Mouse (Mus musculus) megakaryocyte-erythroid progenitor cell, adult 5-6 weeks (primary cell): ENCODE data around the gene Col5a1. TPM values are rescaled to one million over a fixed set of nuclear protein-coding genes. Genes with fewer than 3 reads are reported as not detected.
A peak's percentile ranks its signal among the peaks of the same experiment; 100 is the strongest.

Experiments
- ATAC-seq: replicated peaks from 2 replicates; pipeline ENCODE4 v1.8.0; 2016; ENCODE audit warnings: mild to moderate bottlenecking, inconsistent platforms; ENCODE audit not compliant: severe bottlenecking, poor library complexity, low FRiP score, low TSS enrichment
- total RNA-seq, 2 experiments: library from RNA; stranded (forward) in 1 of 2; stranded (reverse) in 1 of 2; fragments of 200-1000, 215-1000 nt in 1 of 2; fragments of >200 nt in 1 of 2; fragmentation: Nextera tagmentation in 1 of 2; gene quantifications; 2 replicates each; pipeline ENCODE4 v1.2.3; 2014 to 2017

Col5a1 gene
- total RNA-seq, 2 experiments from 2014 or later: 9.2 to 24.7 TPM

- no peak for ATAC-seq
These were observed 26.5 kb downstream of the Col5a1 start for GRCm38 (mm10) chr2:27912546-27913275.

- ATAC-seq: peak; percentile 40; the same call in 1 of the 2 replicates
These were observed 29.5 kb downstream of the Col5a1 start for GRCm38 (mm10) chr2:27915726-27916125.

- ATAC-seq: no peak
These were observed 30.1 kb downstream of the Col5a1 start for GRCm38 (mm10) chr2:27916316-27916715.

- ATAC-seq: no peak
These were observed 31.0 kb downstream of the Col5a1 start for GRCm38 (mm10) chr2:27917177-27917576.

GRCm38 (mm10) chr2:27918106-27918505 lies 31.9 kb downstream of the Col5a1 start:
- ATAC-seq: no peak

GRCm38 (mm10) chr2:27919309-27919850 lies 33.2 kb downstream of the Col5a1 start:
- no peak for ATAC-seq

GRCm38 (mm10) chr2:27922053-27922452 lies 35.8 kb downstream of the Col5a1 start:
- no peak for ATAC-seq

GRCm38 (mm10) chr2:27923718-27924117 lies 37.5 kb downstream of the Col5a1 start:
- no peak for ATAC-seq

- ATAC-seq: no peak
These were observed 38.2 kb downstream of the Col5a1 start for GRCm38 (mm10) chr2:27924463-27924862.

- ATAC-seq: no peak
These were observed 40.4 kb downstream of the Col5a1 start for GRCm38 (mm10) chr2:27926478-27927165.

- no peak for ATAC-seq
These were observed 44.3 kb downstream of the Col5a1 start for GRCm38 (mm10) chr2:27930471-27931015.

- ATAC-seq: no peak
These were observed 44.9 kb downstream of the Col5a1 start for GRCm38 (mm10) chr2:27931130-27931529.

GRCm38 (mm10) chr2:27931971-27932370 lies 45.7 kb downstream of the Col5a1 start:
- ATAC-seq: no peak

GRCm38 (mm10) chr2:27934269-27934668 lies 48.0 kb downstream of the Col5a1 start:
- no peak for ATAC-seq

GRCm38 (mm10) chr2:27934831-27935230 lies 48.6 kb downstream of the Col5a1 start:
- no peak for ATAC-seq

GRCm38 (mm10) chr2:27935441-27935840 lies 49.2 kb downstream of the Col5a1 start:
- ATAC-seq: no peak

GRCm38 (mm10) chr2:27936607-27937191 lies 50.5 kb downstream of the Col5a1 start:
- ATAC-seq: no peak

- no peak for ATAC-seq
These were observed 53.2 kb downstream of the Col5a1 start for GRCm38 (mm10) chr2:27939433-27939832.

GRCm38 (mm10) chr2:27940144-27940543 lies 53.9 kb downstream of the Col5a1 start:
- no peak for ATAC-seq

GRCm38 (mm10) chr2:27947252-27947651 lies 61.0 kb downstream of the Col5a1 start:
- ATAC-seq: no peak
